Mouse (Mus musculus) natural killer cell, adult 2 months (primary cell): ENCODE results near the gene Cd209e.
A peak's percentile ranks its signal among the peaks of the same experiment; 100 is the strongest.
"Not testable (repeated sequence)": the region's sequence is repeated elsewhere in the genome, so short reads cannot be mapped to it uniquely, and the experiment has no call there.

ENCODE experiments used
- DNase-seq, 2 experiments: peaks; one replicate each; pipeline ENCODE4 v3.0.0; 2022; ENCODE audit warnings: low spot score in 2 of 2

Cd209e gene

GRCm38 (mm10) chr8:3854209-3854608 is at the start of gene Cd209e:
Gene Cd209e, minus strand, starts transcription at chr8:3854309.
- no peak for DNase-seq

- DNase-seq: no peak
Observed at GRCm38 (mm10) chr8:3878455-3878854, 24.3 kb upstream of the Cd209e start, which contains the start of gene Cd209d. Gene Cd209d, minus strand, starts transcription at chr8:3878555.

GRCm38 (mm10) chr8:3876121-3876520 is 22.0 kb upstream of the Cd209e start:
- DNase-seq: no peak

- DNase-seq: not testable (repeated sequence)
Observed at GRCm38 (mm10) chr8:3862736-3863135, 8.6 kb upstream of the Cd209e start.

- DNase-seq: peak; percentile 3 to 11
Observed at GRCm38 (mm10) chr8:3803091-3803490, 51.0 kb downstream of the Cd209e start.
